Mouse (Mus musculus) c-Kit-positive CD71-positive TER-119-negative erythroid progenitor cells, embryonic 14.5 days (primary cell): ENCODE results near the gene Nup153.

ENCODE experiments used
- DNase-seq: peaks from one replicate; pipeline ENCODE4 v3.0.0-alpha.2; 2013; ENCODE audit warnings: low read depth

Gene Nup153

DNA sequence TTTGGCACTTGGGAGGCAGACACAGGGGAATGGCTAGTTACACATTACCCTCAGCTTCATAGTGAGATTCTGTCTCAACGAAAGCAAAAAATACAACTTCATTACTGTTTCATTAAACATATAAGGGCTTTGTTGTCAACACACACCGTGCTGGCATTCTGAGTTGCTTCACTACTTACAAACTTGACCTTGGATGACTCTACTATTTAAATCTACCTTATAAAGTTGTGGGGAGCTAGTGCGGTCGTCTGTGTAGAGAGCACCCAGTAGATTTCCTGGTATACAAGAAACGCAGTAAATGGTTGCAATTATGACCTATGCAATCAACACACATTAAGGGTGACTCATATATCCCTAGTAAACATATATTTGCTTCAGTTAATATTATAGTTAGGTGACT lies 671 bp upstream of the Nup153 start:
- no peak for DNase-seq

GRCm38 (mm10) chr13:46727038-46727836 lies 503 bp downstream of the Nup153 start:
- DNase-seq: no peak

GRCm38 (mm10) chr13:46726288-46727037 lies 1.3 kb downstream of the Nup153 start:
- DNase-seq: no peak

DNA sequence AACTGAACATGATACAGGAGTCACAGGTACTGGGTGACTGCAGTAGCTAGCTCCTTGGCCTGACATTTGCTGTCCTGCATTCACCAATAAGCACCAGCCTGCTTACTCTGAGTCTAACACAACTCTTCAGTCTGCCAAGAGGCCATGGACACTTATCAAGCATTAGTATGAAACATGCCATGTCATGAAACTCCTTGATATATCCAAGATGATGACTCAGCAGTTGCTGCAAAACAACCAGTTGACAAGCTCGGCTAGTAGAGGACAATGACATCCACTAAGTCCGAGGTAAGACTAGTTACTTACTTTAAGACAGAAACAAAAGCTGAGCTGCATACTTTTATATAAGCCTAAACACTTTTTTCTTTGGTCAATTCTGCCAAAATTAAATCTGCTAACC lies 2.5 kb downstream of the Nup153 start:
- DNase-seq: peak; percentile 79

DNA sequence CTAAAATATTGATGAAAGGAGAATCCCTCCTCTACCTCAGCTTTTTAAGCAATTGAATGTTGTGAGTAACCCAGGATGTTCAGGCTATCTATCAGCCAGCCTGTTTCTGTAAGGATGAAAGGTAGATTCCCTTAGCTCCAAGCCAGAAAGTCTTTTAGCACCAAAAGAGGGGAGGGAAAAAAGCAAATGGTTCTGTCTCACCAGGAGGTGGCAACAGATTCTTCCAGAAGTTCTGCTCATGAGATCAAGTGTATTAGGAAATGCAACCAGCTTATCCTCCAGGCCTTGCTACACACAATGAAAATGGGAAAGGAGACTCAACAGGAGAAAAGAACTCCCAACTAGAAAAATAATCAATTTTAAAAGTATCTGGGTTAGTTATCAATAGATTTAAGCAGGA lies 3.4 kb downstream of the Nup153 start:
- no peak for DNase-seq

DNA sequence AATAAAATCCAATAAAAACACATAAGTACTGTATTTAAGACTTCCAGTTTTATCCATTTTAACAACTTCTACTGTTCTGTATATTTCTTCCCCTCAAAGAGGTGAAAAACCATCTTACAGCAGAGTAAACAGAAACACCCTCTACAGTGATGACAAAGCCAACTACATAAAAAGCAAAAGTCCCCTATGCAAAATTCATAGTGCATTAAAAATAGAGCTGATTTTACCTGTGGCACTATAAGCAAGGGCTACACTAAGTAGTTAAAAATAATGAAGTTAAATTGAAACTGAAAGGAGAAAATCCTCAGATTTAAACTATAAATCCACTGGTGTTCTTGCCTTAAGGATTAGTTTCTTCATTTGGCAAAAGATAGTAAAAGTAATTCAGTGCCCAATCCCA lies 6.7 kb downstream of the Nup153 start:
- DNase-seq: no peak

- no peak for DNase-seq
Observed at GRCm38 (mm10) chr13:46718893-46719400, 8.8 kb downstream of the Nup153 start.

DNA sequence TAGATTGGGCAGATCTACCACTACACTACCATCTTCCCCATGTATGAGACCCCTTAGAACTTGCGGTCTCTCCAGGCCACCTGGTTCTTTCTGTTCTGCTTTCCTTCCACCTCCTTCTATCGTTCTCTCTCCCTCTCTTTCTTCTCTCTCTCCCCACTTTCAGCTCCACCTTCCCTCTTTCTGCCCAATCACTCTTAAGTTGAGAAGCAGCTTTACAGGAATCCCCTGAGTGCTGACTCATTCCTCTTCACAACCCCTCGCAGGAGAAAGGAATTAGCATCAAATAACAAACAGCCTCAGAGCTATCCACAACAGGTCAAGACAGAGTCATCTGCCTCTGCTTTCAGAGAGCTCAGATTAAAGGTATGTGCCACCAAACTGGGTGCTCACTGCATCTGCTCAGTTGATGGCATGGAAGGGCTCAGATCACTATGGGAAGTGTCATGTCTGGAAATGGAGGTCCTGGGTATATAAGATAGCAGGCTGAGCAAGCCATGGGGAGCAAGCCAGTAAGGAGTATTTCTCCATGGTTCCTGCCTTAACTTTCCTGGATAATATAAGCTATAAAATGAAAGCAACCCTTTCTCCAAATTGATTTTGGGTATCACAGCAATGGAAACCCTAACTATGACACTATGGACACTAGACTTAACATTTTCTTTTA lies 11.6 kb downstream of the Nup153 start:
- DNase-seq: no peak

DNA sequence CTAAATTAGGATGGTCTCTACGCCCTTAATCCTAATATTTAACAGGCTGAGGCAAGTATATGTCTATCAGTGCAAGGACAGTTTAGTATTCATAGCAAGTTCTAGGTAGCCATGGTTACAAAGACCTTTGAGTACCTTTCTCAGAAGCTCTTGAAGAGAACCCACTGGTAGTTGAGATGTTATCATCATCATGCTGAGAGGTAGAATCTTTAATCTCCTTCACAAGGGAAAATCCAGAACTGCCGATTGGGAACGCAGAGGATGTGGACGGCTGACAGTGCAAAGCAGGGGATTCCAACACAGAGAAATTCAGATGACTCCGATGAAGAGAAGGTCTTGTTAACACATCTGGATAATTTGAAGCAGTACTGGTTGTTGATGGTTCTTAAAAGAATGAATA lies 14.3 kb downstream of the Nup153 start:
- DNase-seq: no peak

DNA sequence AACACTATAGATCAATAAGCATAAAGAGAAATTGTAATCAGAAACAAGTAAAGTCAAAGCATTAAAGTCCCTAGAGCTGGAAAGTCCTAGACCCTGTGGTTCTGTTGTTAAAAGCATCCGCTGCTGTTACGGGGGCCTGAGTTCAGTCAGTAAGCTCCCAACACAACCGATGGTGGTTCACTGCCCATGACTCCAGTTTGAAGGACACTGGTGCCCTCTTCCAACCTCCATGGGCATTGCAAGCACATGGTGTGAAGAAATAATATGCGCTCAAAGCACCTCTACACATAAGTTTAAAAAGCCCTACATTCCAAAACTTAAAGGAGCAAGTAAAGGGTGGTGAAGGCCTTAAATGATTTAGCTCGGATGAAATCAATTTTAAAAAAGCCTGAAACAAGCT lies 24.6 kb downstream of the Nup153 start:
- no peak for DNase-seq

GRCm38 (mm10) chr13:46701486-46701885 lies 26.3 kb downstream of the Nup153 start:
- no peak for DNase-seq

- DNase-seq: no peak
Observed at GRCm38 (mm10) chr13:46699372-46699771, 28.4 kb downstream of the Nup153 start.

DNA sequence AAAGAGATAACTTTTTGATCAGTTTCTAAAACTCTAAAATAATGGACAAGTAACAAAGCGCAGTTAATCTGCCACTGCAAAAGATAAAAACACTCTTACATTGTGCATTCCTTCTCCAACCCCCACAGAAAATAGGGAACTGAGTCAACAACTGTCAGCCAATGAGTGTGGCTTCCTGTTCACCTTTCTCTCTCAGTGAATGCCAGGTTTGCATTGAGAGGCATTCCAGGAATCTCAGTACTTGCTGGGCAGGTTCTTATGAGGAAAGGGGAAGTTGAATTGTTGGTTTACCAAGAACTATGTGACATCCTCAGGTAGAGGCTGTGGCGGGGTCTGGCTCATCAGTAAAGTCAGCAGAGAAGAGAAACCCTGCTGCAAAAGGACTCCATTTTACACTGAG lies 31.0 kb downstream of the Nup153 start:
- DNase-seq: no peak

DNA sequence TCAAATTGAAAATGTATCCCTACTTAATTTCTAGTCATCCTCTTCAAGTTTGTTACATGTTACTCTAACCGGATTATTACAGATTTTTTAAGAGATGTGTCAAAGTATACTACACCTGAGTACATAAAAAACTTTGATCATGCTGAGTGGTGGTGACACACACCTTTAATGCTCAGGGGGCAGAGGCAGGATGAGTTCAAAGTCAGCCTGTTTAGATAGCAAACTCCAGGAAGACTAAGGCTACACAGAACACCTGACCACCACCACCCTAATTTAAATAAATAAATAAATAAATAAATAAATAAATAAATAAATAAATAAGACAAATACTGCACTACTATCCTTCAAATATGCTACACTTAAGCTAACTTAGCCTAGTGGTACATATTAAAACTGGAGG lies 31.8 kb downstream of the Nup153 start:
- no peak for DNase-seq

DNA sequence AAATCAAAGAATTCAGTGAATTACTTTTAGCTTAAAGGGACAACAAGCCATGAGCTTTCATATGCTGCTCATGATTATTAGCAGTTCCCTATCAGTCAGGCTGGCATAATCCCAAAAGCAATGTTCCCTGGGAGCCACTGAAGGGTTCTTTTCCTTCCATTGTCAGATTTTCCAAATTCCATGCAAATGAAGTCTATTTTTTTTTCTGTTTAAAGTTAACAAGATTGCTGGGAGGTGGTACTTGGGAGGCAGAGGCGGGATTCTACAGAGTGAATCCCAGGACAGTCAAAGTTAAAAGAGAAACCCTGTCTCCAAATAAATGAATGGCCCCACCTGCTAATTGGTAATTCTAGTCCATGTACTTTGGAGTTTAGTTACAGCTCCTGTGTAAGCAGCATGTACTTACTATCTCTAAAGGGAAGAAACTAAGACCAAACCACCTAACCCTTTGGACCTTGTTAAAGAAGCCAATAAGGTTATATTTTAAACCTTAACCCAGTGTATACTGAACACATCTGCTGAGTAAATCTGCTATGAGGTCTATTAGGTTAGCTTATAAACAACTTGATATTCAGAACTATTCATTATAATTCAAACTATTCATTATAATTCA lies 32.3 kb downstream of the Nup153 start:
- DNase-seq: no peak

DNA sequence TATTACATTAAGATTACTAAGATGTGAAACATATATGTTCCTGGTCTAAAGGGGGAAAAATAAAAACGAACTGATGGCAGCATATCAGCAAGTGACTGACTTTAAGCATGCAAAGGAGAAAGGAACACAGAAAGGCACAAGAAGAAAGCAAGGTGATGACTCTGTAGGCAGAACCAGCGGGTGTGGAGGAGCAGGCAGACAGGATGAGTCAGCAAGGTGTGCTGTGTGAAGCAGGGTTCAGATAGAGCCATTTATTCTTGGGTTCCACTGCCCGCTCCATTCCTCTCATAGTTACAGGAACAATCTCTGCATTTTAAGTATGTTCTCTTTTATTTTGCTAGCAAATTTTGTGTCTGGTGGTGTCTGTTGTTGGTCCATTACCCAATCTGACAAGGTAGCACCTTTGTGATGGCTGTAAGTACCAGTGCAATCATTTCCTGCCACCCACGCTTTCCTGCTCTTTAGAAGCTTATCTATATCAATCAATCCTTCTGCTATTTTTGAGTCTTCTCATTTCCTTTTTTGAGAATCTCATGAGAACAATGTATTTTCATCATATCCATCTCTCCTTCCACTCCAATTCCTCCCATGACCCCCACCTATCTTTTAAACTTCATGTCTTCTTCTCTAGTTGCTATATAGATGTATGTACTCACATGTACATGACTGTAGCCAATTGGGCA lies 37.0 kb downstream of the Nup153 start:
- DNase-seq: no peak

DNA sequence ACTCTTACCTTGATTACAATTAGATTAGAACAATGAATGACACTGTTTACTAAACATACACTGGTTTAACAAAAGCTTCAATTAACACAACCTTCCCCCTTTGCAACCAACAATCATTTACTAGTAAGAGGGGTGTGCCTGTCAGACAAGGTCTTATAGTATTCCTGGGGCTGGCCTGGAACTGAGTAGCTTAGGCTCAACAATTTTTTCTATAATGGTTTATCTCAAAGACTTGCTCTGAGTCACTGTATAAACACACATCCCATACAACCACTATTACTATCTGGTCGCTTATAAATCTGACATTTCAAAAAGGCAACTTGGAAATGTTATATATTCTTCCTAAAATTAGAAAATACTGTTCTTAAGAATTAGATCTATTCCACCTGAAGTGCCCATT lies 44.4 kb downstream of the Nup153 start:
- no peak for DNase-seq

GRCm38 (mm10) chr13:46682921-46683320 lies 44.8 kb downstream of the Nup153 start:
- no peak for DNase-seq

GRCm38 (mm10) chr13:46677721-46678120 lies 50.0 kb downstream of the Nup153 start:
- DNase-seq: no peak

GRCm38 (mm10) chr13:46674601-46675000 lies 53.1 kb downstream of the Nup153 start:
- DNase-seq: no peak

- peak; percentile 28 for DNase-seq
Observed at GRCm38 (mm10) chr13:46670514-46670913, 57.2 kb downstream of the Nup153 start.
